ENCODE assay signal across 8 mouse cellular contexts in the genomic region with DNA sequence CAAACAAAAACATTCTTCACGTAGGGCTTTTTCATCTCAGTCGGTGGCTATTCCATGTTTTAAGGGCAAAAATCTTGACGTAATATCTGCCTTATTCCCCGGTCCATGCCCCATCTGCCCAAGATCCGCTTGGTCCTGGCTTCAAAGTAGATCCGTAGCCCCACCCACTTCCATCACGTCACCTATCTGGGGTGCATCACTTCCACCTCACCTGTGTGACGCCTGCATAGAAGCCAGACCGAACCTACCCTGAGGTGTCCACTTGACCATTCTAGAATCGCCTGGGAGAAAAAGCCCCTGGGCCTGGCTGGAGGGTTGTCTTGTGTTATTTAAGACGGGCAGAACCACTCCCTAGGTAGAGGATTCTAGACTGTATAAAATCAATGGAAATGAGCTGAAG. TPM values are rescaled to one million over a fixed set of nuclear protein-coding genes. Genes with fewer than 3 reads are reported as not detected.
DNase-seq lines count a peak whose midpoint lies in the region; ATAC-seq and TF ChIP-seq lines count a peak whose summit lies in the region.

No protein-coding gene starts in this region.

- peaks cover 13% of the 10 kb centered on the region for H3K4me1 ChIP-seq in cortical plate, adult 2 months (ENCODE audit: control insufficient read depth, insufficient read depth, low read length)
- H3K4me1 ChIP-seq in hindbrain, embryonic 15.5 days (replicated peaks) = peaks cover 12% of the 10 kb centered on the region
- peaks cover 28% of the 10 kb centered on the region; the same call in 1 of the 2 replicates for H3K4me1 ChIP-seq in lung, postnatal 0 days (ENCODE audit: insufficient read depth, low read depth, low read length)

- H3K4me3 ChIP-seq in cortical plate, adult 2 months (ENCODE audit: insufficient read depth, low read length) = peak overlapping the region; percentile 73; the same call in 1 of the 2 replicates
- peak overlapping the region; percentile 76 for H3K4me3 ChIP-seq in hindbrain, embryonic 15.5 days
- 0 out of 2 replicates have a peak overlapping the region, but pooled peaks have one; percentile 83 for H3K4me3 ChIP-seq in lung, postnatal 0 days (ENCODE audit: low read depth, low read length)

- WGBS in hindbrain, embryonic 15.5 days = 35% methylated on average over 11 of the region's 11 CpGs
- whole genome bisulfite sequencing in lung, postnatal 0 days = 35% methylated on average over 11 of the region's 11 CpGs

- TF ChIP-seq CTCF in cortical plate, adult 2 months (IDR thresholded peaks at IDR 0.05; ENCODE audit: extremely low read depth, insufficient read depth, low read length) = no peak
- TF ChIP-seq CTCF in lung, postnatal 0 days (IDR thresholded peaks at IDR 0.05) = no peak

- H3K27ac ChIP-seq in cortical plate, adult 2 months (ENCODE audit: insufficient read depth, low read length) = peak overlapping the region; percentile 45
- H3K27ac ChIP-seq in hindbrain, embryonic 15.5 days (replicated peaks) = peak overlapping the region; percentile 83
- peak overlapping the region; percentile 92 for H3K27ac ChIP-seq in lung, postnatal 0 days (ENCODE audit: low read length)

- H3K27me3 ChIP-seq in hindbrain, embryonic 15.5 days = no peaks in the 10 kb centered on the region
- no peaks in the 10 kb centered on the region for H3K27me3 ChIP-seq in lung, postnatal 0 days (replicated peaks; ENCODE audit: insufficient read depth, low read length)

- H3K4me2 ChIP-seq in hindbrain, embryonic 15.5 days = peak overlapping the region; percentile 88
- peak overlapping the region; percentile 75 for H3K4me2 ChIP-seq in lung, postnatal 0 days (replicated peaks; ENCODE audit: low read depth, low read length)

- no peaks in the 10 kb centered on the region for H3K36me3 ChIP-seq in hindbrain, embryonic 15.5 days
- no peaks in the 10 kb centered on the region for H3K36me3 ChIP-seq in lung, postnatal 0 days (ENCODE audit: insufficient read depth, low read length)

- DNase-seq in embryo, embryonic 10 days (ENCODE audit: low spot score) = peak; percentile 27
- no peak for DNase-seq in embryo, embryonic 11 days
- peak; percentile 32 for DNase-seq in A20 (ENCODE audit: low read depth, low spot score)
- peak; percentile 40 for DNase-seq in lung, postnatal 0 days (ENCODE audit: low spot score)
- DNase-seq in thymus, postnatal 4 days = peak; percentile 43
- no peak for DNase-seq in urinary bladder, postnatal 25 days (ENCODE audit: low spot score)

- no peaks in the 10 kb centered on the region for H3K9me3 ChIP-seq in hindbrain, embryonic 15.5 days
- H3K9me3 ChIP-seq in lung, postnatal 0 days (ENCODE audit: low read length) = no peaks in the 10 kb centered on the region

- peak; percentile 44 for ATAC-seq in hindbrain, embryonic 15.5 days (ENCODE audit: low FRiP score, low read depth)
- no peak for ATAC-seq in lung, postnatal 0 days

- H3K9ac ChIP-seq in hindbrain, embryonic 15.5 days = peak overlapping the region; percentile 29
- H3K9ac ChIP-seq in lung, postnatal 0 days (replicated peaks; ENCODE audit: low read depth) = 0 out of 2 replicates have a peak overlapping the region, but pooled peaks have one; percentile 16

- TF ChIP-seq POLR2A in cortical plate, adult 2 months (IDR thresholded peaks at IDR 0.05; ENCODE audit: extremely low read depth, insufficient read depth, low read length) = no peak

- no peak for TF ChIP-seq EP300 in lung, postnatal 0 days (IDR thresholded peaks at IDR 0.05)

RNA-seq across cellular contexts. Expression of a gene that starts 0.9 kb away (rescaled TPM):
- polyA plus RNA-seq in cortical plate, adult 2 months (2012; rRNA removed) = 51.4 and 52.9 TPM in 2 replicates
- 114 and 121 TPM in 2 replicates for polyA plus RNA-seq in hindbrain, embryonic 15.5 days (2015; fragmentation: Nextera tagmentation; extraction: Ambion mirVana)
- polyA plus RNA-seq in lung, postnatal 0 days (2015; fragmentation: Nextera tagmentation; extraction: Ambion mirVana) = 109 and 112 TPM in 2 replicates

Comparison
In these comparisons a context has a peak if more than half of its experiments do, and no peak if none do; other contexts are left out.
1. DNase-seq: peak in embryo, embryonic 10 days (single experiment), A20 (single experiment), lung, postnatal 0 days (single experiment) and thymus, postnatal 4 days (single experiment); none in embryo, embryonic 11 days (single experiment) and urinary bladder, postnatal 25 days (single experiment).
2. Peak in every context shown above with its lines, with median percentiles within 50 percentile points of each other: H3K27ac ChIP-seq and H3K4me3 ChIP-seq.